Mouse (Mus musculus): ENCODE results near the gene Dnah12.
"Not testable (repeated sequence)": the region's sequence is repeated elsewhere in the genome, so short reads cannot be mapped to it uniquely, and the experiment has no call there.

Gene Dnah12

GRCm38 (mm10) chr14:26890777-26891176 lies 197.7 kb downstream of the Dnah12 start:
- DNase-seq: no peak

- no peak for DNase-seq
Measured at GRCm38 (mm10) chr14:26894392-26894791, 201.3 kb downstream of the Dnah12 start, which contains the start of gene Asb14. Asb14 (plus strand) TSS chr14:26894557.

DNA sequence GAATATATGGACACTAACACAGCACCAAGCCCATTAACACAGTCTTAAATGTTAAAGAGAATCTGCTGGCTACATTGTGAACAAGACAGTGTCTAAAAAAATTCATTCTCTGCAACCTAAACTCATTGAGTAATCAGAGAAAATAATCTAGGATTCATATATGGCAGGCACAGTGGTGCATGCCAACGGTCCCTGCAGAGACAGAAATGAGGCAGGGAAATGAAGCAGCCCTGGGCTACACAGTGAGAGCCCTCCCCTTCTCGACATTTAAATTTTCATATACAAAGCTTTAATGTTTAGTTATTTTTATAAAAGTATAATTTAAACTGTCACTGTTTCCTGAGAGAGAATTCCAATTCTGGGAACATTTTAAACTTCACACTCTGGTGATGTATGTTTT lies 206.4 kb downstream of the Dnah12 start:
- DNase-seq: no peak

DNA sequence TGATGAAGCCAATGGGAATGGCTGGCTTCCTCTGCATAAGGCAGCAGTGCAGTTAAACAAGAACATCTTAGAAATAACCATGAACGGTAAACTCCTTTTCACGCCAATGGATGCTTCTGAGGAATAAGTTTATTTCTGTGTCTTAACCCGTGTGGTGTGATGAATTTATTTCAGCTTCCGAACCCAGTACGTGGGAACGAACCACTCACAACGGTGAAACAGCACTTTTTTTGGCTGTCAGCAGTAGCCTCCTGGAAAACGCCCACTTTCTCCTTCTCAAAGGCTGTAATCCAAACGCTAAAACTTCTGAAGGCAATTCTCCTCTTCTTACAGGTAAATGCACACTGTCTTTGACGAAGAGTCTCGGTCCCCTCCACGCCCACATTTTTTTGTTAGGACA lies 207.8 kb downstream of the Dnah12 start:
- no peak for DNase-seq

DNA sequence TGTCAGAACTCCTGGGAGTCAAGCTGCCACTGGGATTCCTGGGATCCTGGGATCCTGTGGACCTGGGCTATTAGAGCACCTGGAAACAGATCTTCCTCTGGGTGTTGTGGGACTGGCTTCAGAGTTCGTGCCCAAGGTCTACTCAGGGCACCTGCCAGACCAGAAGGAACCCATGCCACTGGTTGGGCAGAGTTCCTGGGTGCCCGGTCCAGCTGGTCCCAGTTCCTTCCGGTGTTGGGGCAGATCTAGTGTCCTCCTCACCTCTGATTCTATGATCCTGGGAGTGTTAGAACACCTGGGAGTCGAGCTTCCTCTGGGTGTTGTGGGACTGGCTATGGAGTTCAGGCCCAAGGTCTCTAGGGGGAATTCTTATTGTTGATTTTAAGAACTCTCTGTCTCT lies 214.3 kb downstream of the Dnah12 start:
- no peak for DNase-seq

GRCm38 (mm10) chr14:26910461-26910860 lies 217.4 kb downstream of the Dnah12 start:
- not testable (repeated sequence) for DNase-seq

DNA sequence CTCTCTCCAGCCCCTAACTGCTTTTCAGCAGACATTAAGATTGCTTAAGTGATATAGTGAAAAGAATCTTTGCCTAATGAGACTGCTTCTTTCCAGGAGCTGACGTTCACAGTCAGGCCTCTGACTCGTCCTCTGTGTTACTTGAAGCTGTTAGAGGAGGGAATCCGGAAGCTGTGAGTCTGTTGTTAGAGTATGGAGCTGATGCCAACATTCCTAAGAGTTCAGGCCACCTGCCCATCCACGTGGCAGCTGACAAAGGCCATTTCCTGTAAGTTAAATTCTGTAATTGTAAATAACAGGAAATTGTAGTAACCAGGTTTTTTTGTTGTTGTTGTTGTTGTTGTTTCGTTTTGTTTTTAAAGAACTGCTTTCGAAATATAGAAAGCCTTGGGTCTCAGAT lies 218.1 kb downstream of the Dnah12 start:
- DNase-seq: no peak

DNA sequence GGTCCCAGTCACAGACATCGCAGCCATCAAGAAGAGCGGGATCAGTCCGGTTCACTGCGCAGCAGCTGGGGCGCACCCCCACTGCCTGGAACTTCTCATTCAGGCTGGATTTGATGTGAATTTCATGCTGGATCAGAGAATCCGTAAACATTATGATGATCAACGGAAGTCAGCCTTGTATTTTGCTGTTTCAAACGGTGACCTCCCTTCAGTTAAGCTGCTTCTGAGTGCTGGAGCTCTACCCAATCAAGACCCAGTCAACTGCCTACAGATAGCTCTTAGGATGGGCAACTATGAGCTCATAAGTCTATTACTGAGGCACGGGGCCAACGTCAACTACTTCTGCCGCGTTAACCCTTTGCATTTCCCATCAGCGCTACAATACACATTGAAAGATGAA lies 218.8 kb downstream of the Dnah12 start:
- no peak for DNase-seq

DNA sequence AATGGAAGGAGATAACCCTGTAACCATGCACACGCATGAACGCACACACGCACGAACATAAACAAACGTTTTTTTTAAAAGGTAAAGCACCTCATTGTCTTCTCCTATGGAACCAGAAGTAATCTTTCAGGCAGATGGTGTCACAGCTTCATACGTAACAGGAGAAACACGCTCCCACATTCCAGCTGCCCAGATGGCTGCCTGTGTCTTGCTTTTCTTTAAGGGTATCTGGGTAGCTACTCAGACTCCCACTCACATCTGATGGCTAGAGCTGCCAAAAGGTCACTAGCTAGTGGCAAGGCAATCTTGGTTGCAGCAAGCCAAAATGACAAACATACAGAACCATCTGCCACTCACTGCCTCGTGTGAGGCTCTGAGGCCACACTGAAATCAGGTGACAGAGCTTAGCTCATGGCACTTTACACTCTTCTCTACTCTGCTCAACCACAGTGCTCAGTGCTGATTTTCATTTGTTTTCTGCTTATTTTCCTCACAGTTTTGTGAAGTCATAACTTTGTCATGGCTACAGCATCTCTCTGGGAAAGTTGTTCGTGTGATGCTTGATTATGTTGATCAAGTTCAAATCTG lies 220.7 kb downstream of the Dnah12 start:
- DNase-seq: no peak

DNA sequence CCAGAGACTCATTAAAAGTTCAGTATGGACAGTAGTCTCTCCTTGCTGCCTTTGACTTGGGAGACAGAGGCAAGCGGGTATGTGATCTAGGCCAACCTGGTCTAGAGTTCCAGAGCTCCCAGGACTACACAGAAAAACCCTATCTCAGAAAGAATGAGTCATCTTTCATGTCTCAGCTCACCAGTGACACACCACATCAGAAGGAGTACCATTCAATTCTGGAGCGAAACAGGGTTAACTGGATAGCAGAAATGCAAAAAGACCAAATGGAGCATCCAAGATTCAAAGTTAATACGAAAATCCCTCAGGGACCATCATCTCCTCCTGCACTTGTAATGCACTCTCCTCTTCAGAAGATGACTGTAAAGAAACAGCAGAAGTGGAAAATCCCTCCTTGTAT lies 226.2 kb downstream of the Dnah12 start:
- no peak for DNase-seq

DNA sequence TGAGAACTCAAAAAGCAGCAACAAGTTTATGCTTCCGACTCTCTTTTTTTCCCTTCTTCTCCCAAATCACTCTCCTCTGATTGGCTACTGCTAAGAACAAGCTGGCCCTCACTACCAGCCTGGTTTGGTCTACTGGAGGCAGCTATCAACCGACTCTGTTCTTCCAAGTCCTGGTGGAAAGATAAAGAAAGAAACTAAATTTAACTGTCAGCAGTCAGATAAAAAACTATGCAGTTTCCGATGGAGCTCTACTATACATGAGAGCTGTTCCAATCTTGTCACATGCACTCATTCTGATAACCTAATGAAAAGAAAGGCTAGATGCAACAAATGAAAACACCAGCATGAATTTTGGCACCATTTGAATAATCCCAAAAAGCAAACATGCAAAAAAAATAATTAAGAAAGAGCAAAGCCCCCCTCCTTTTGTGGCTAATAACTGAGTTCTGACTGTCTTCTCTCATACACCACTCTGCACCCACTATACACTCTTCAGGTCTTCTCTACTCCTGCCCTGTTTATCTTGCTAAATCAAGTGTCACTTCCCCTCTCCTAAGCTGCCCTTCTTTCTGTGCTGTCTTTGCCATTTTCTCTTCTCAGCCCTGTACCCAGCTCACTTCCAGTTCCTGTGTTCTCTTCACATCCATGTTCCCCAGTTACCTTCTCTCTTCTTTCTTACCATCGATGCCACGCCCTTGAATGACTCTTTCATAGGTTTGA lies 230.8 kb downstream of the Dnah12 start:
- DNase-seq: no peak

- no peak for DNase-seq
Measured at GRCm38 (mm10) chr14:26934891-26935290, 241.8 kb downstream of the Dnah12 start.

- no peak for DNase-seq
Measured at GRCm38 (mm10) chr14:26935558-26935957, 242.5 kb downstream of the Dnah12 start.

Measured in cerebellum, postnatal 36 days (tissue).